Mouse (Mus musculus): ENCODE data around the gene Mrps7. TPM values are rescaled to one million over a fixed set of nuclear protein-coding genes. Genes with fewer than 3 reads are reported as not detected.
A peak's percentile ranks its signal among the peaks of the same experiment; 100 is the strongest.

Mrps7 gene
- total RNA-seq, 1 experiment from 2014 or later, result 39.0 TPM

- peak; percentile 96 for ATAC-seq (replicated peaks; ENCODE audit: low read depth, poor library complexity, severe bottlenecking)
Observed at GRCm38 (mm10) chr11:115627705-115628464, 24.2 kb downstream of the Mrps7 start, which contains the start of gene Slc25a19. Gene Slc25a19, minus strand, starts transcription at chr11:115628295.

- ATAC-seq (replicated peaks; ENCODE audit: low read depth, poor library complexity, severe bottlenecking), result no peak
Observed at GRCm38 (mm10) chr11:115628465-115629101, 24.9 kb downstream of the Mrps7 start.

- ATAC-seq (replicated peaks; ENCODE audit: low read depth, poor library complexity, severe bottlenecking), result no peak
Observed at GRCm38 (mm10) chr11:115629734-115630531, 26.2 kb downstream of the Mrps7 start.

- ATAC-seq (replicated peaks; ENCODE audit: low read depth, poor library complexity, severe bottlenecking), result peak; percentile 46
Observed at GRCm38 (mm10) chr11:115630532-115631504, 27.1 kb downstream of the Mrps7 start.

GRCm38 (mm10) chr11:115631505-115631890 lies 27.8 kb downstream of the Mrps7 start:
- no peak for ATAC-seq (replicated peaks; ENCODE audit: low read depth, poor library complexity, severe bottlenecking)

- no peak for ATAC-seq (replicated peaks; ENCODE audit: low read depth, poor library complexity, severe bottlenecking)
Observed at GRCm38 (mm10) chr11:115632247-115632646, 28.5 kb downstream of the Mrps7 start.

GRCm38 (mm10) chr11:115632862-115633261 lies 29.1 kb downstream of the Mrps7 start:
- no peak for ATAC-seq (replicated peaks; ENCODE audit: low read depth, poor library complexity, severe bottlenecking)

- ATAC-seq (replicated peaks; ENCODE audit: low read depth, poor library complexity, severe bottlenecking), result no peak
Observed at GRCm38 (mm10) chr11:115634109-115634508, 30.4 kb downstream of the Mrps7 start.

GRCm38 (mm10) chr11:115635041-115635440 lies 31.3 kb downstream of the Mrps7 start:
- no peak for ATAC-seq (replicated peaks; ENCODE audit: low read depth, poor library complexity, severe bottlenecking)

GRCm38 (mm10) chr11:115635484-115635883 lies 31.8 kb downstream of the Mrps7 start:
- ATAC-seq (replicated peaks; ENCODE audit: low read depth, poor library complexity, severe bottlenecking), result no peak

GRCm38 (mm10) chr11:115636960-115637359 lies 33.2 kb downstream of the Mrps7 start:
- ATAC-seq (replicated peaks; ENCODE audit: low read depth, poor library complexity, severe bottlenecking), result no peak

GRCm38 (mm10) chr11:115638498-115639409 lies 35.0 kb downstream of the Mrps7 start:
- peak; percentile 36 for ATAC-seq (replicated peaks; ENCODE audit: low read depth, poor library complexity, severe bottlenecking)

GRCm38 (mm10) chr11:115639540-115639939 lies 35.8 kb downstream of the Mrps7 start:
- ATAC-seq (replicated peaks; ENCODE audit: low read depth, poor library complexity, severe bottlenecking), result no peak

- ATAC-seq (replicated peaks; ENCODE audit: low read depth, poor library complexity, severe bottlenecking), result no peak
Observed at GRCm38 (mm10) chr11:115640311-115640828, 36.6 kb downstream of the Mrps7 start.

- peak; percentile 59 for ATAC-seq (replicated peaks; ENCODE audit: low read depth, poor library complexity, severe bottlenecking)
Observed at GRCm38 (mm10) chr11:115640978-115641663, 37.4 kb downstream of the Mrps7 start.

GRCm38 (mm10) chr11:115641664-115642036 lies 37.9 kb downstream of the Mrps7 start:
- no peak for ATAC-seq (replicated peaks; ENCODE audit: low read depth, poor library complexity, severe bottlenecking)

GRCm38 (mm10) chr11:115642705-115643104 lies 39.0 kb downstream of the Mrps7 start:
- ATAC-seq (replicated peaks; ENCODE audit: low read depth, poor library complexity, severe bottlenecking), result no peak

- ATAC-seq (replicated peaks; ENCODE audit: low read depth, poor library complexity, severe bottlenecking), result peak; percentile 53
Observed at GRCm38 (mm10) chr11:115643265-115643664, 39.5 kb downstream of the Mrps7 start.
